Comparison of ENCODE assay signal across 14 mouse cellular contexts in genomic region chr12:101810515-101810914, GRCm38 (mm10). TPM values are rescaled to one million over a fixed set of nuclear protein-coding genes. Genes with fewer than 3 reads are reported as not detected.
DNase-seq lines count a peak whose midpoint lies in the region; ATAC-seq lines count a peak whose summit lies in the region.
"Had no signal": no experiment of that assay in that cellular context is flagged by ENCODE, and none has a peak within 500 bp of the region (broad histone marks: within the 10 kb centered on the region; RNA-seq: fewer than 3 reads in every experiment).

No protein-coding gene starts in this region.

- no peaks in the 10 kb centered on the region for H3K9me3 ChIP-seq in kidney, embryonic 16.5 days (ENCODE audit: low read length)
- H3K9me3 ChIP-seq in liver, embryonic 12.5 days (replicated peaks) = no peaks in the 10 kb centered on the region
- H3K9me3 ChIP-seq: midbrain, embryonic 13.5 days; stomach, embryonic 15.5 days had no signal

- H3K27me3 ChIP-seq in kidney, embryonic 16.5 days (ENCODE audit: insufficient read depth, low read length) = no peaks in the 10 kb centered on the region
- H3K27me3 ChIP-seq in liver, embryonic 12.5 days (replicated peaks) = no peaks in the 10 kb centered on the region
- H3K27me3 ChIP-seq: midbrain, embryonic 13.5 days; stomach, embryonic 15.5 days had no signal

- 74% methylated on average over 2 of the region's 2 CpGs for WGBS in kidney, embryonic 16.5 days
- WGBS in liver, embryonic 12.5 days (ENCODE audit: insufficient replicate concordance) = 31% methylated on average over 2 of the region's 2 CpGs

- H3K4me2 ChIP-seq in kidney, embryonic 16.5 days (replicated peaks; ENCODE audit: low read depth, low read length) = no peak overlapping the region
- H3K4me2 ChIP-seq in liver, embryonic 12.5 days = no peak overlapping the region
- H3K4me2 ChIP-seq: midbrain, embryonic 13.5 days; stomach, embryonic 15.5 days had no signal

- ATAC-seq in kidney, embryonic 16.5 days (ENCODE audit: low FRiP score, low TSS enrichment) = no peak
- no peak for ATAC-seq in liver, embryonic 12.5 days
- ATAC-seq: midbrain, embryonic 13.5 days had no signal

- H3K9ac ChIP-seq in kidney, embryonic 16.5 days (replicated peaks; ENCODE audit: low read length) = no peak overlapping the region
- no peak overlapping the region for H3K9ac ChIP-seq in liver, embryonic 12.5 days
- H3K9ac ChIP-seq: midbrain, embryonic 13.5 days; stomach, embryonic 15.5 days had no signal

- H3K27ac ChIP-seq in kidney, embryonic 16.5 days (ENCODE audit: low read length) = no peak overlapping the region
- H3K27ac ChIP-seq in liver, embryonic 12.5 days = no peak overlapping the region
- H3K27ac ChIP-seq: midbrain, embryonic 13.5 days; stomach, embryonic 15.5 days had no signal

- H3K4me3 ChIP-seq in kidney, embryonic 16.5 days (ENCODE audit: low read length) = no peak overlapping the region
- no peak overlapping the region for H3K4me3 ChIP-seq in liver, embryonic 12.5 days
- H3K4me3 ChIP-seq: erythroblast, embryonic 14.5 days; midbrain, embryonic 13.5 days; stomach, embryonic 15.5 days had no signal

- H3K4me1 ChIP-seq in kidney, embryonic 16.5 days (ENCODE audit: insufficient read depth, low read length) = no peaks in the 10 kb centered on the region
- H3K4me1 ChIP-seq in liver, embryonic 12.5 days = no peaks in the 10 kb centered on the region
- H3K4me1 ChIP-seq: midbrain, embryonic 13.5 days; stomach, embryonic 15.5 days had no signal

- intact Hi-C loops in heart, postnatal 25 days (cut with DNase I) = no loop called here

- peak; percentile 85 for DNase-seq in heart, adult 11 months
- DNase-seq in heart, postnatal 25 days (ENCODE audit: low spot score) = no peak
- DNase-seq in right cerebral cortex, postnatal 4 days = peak; percentile 25
- DNase-seq in right cerebral cortex, postnatal 25 days = no peak
- peak; percentile 90 to 92 for DNase-seq in cerebellum, postnatal 25 days
- no peak for DNase-seq in lung, adult 18-20 months
- DNase-seq: thymus, postnatal 36 days had no signal

- no peaks in the 10 kb centered on the region for H3K36me3 ChIP-seq in kidney, embryonic 16.5 days (ENCODE audit: insufficient read depth, low read length)
- H3K36me3 ChIP-seq in liver, embryonic 12.5 days = no peaks in the 10 kb centered on the region
- H3K36me3 ChIP-seq: midbrain, embryonic 13.5 days; stomach, embryonic 15.5 days had no signal

RNA-seq across cellular contexts. Expression of gene Fbln5, which starts 8.3 kb away (rescaled TPM):
- total RNA-seq in heart, postnatal 25 days (2021) = 10 to 100 TPM; 26.2 to 28.3 TPM
- polyA plus RNA-seq in kidney, embryonic 16.5 days (2015; fragmentation: Nextera tagmentation; extraction: Ambion mirVana) = 135 and 143 TPM in 2 replicates
- polyA plus RNA-seq in liver, embryonic 12.5 days (2016; fragmentation: Nextera tagmentation; extraction: Ambion mirVana) = 4.1 and 4.3 TPM in 2 replicates
- total RNA-seq: hematopoietic stem cell, adult 5-6 weeks; neutrophil, adult 5-6 weeks had no signal
- polyA plus RNA-seq: erythroblast, embryonic 14.5 days had no signal

Comparison
In these comparisons a context has a peak if more than half of its experiments do, and no peak if none do; other contexts are left out.
1. DNase-seq: peak in heart, adult 11 months (single experiment), right cerebral cortex, postnatal 4 days (single experiment) and cerebellum, postnatal 25 days (2 of 2); none in heart, postnatal 25 days (single experiment), right cerebral cortex, postnatal 25 days (single experiment) and lung, adult 18-20 months (0 of 2).
2. RNA of gene Fbln5, which starts 8.3 kb away (polyA plus RNA-seq): 135 to 143 TPM in kidney, embryonic 16.5 days; 4.1 to 4.3 TPM in liver, embryonic 12.5 days; every median in the first group is over 10 times any median in the second.